Mouse (Mus musculus): ENCODE measurements around the gene Ubxn7. TPM values are rescaled to one million over a fixed set of nuclear protein-coding genes. Genes with fewer than 3 reads are reported as not detected.

Ubxn7 gene
- total and polyA plus RNA-seq, 2 experiments from 2014 or later: 7.3 to 11.5 TPM

DNA sequence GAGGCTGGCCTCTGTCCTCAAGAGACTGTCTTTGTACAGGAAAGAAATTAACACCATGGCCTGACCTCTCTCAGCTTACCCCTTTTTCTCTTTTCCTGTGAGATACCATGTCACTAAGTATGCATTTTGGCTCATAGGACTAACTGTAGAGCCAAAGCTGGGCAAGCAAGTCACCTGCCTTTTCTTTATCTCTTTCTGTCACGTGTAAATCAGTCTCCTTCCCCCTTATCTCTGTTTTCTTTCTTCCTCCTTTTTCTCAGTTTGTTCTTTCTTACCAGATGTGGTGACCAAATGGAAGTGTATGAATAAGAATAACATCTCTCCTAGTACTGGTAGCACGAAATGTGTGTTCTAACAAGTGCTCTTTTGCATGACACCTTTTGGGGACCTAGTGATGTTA is 52.8 kb downstream of the Ubxn7 start:
- 50% methylated on average over 2 of the region's 2 CpGs for WGBS
- TF ChIP-seq CTCF (IDR thresholded peaks at IDR 0.05; ENCODE audit: low read depth): no peak
- TF ChIP-seq EP300 (IDR thresholded peaks at IDR 0.05; ENCODE audit: low read depth): no peak
- Histone ChIP-seq H3K9ac (replicated peaks; ENCODE audit: low read depth, low read length) (no peak overlapping the region), H3K4me3 (ENCODE audit: low read depth, low read length) (no peak overlapping the region), H3K27me3 (ENCODE audit: control insufficient read depth, insufficient read depth, low read length) (no peaks in the 10 kb centered on the region), H3K4me1 (ENCODE audit: control insufficient read depth, insufficient read depth) (no peaks in the 10 kb centered on the region), H3K36me3 (replicated peaks; ENCODE audit: control insufficient read depth, insufficient read depth, low read length) (peaks cover 55% of the 10 kb centered on the region), H3K27ac (ENCODE audit: low read depth) (no peak overlapping the region), H3K4me2 (ENCODE audit: low read depth, low read length) (no peak overlapping the region), H3K9me3 (replicated peaks; ENCODE audit: control insufficient read depth, low read length) (no peaks in the 10 kb centered on the region)
- ATAC-seq (ENCODE audit: insufficient read depth, low read depth) (no peak), DNase-seq (ENCODE audit: low spot score) (no peak)

DNA sequence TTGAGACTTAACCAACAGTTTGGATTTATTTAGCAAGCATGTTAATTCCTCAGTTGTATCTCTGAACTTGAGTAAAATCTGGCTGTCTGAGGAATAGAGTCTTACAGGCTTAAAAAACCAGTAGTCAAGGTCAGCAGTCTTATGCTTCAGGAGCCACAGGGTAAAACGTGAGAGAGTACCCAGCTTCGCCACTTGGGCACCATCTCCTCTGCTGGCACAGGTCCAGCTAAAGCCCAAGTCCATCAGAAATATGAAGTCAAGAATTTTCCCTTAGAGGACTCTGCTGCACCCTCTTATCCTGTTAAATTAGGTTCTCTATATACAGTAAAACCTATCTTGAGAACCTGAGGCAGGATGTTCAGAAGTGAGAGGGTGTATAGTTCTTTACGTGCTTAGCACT is 54.8 kb downstream of the Ubxn7 start:
- 72% methylated on average over 3 of the region's 3 CpGs for WGBS
- no peak for DNase-seq (ENCODE audit: low spot score)
- Histone ChIP-seq H3K9ac (replicated peaks; ENCODE audit: low read depth, low read length) (no peak overlapping the region), H3K27me3 (ENCODE audit: control insufficient read depth, insufficient read depth, low read length) (no peaks in the 10 kb centered on the region), H3K36me3 (replicated peaks; ENCODE audit: control insufficient read depth, insufficient read depth, low read length) (peaks cover 56% of the 10 kb centered on the region), H3K4me1 (ENCODE audit: control insufficient read depth, insufficient read depth) (no peaks in the 10 kb centered on the region), H3K4me3 (ENCODE audit: low read depth, low read length) (no peak overlapping the region), H3K4me2 (ENCODE audit: low read depth, low read length) (no peak overlapping the region), H3K27ac (ENCODE audit: low read depth) (no peak overlapping the region), H3K9me3 (replicated peaks; ENCODE audit: control insufficient read depth, low read length) (no peaks in the 10 kb centered on the region)
- no peak for ATAC-seq (ENCODE audit: insufficient read depth, low read depth)
- no peak for TF ChIP-seq EP300 (IDR thresholded peaks at IDR 0.05; ENCODE audit: low read depth)
- TF ChIP-seq CTCF (IDR thresholded peaks at IDR 0.05; ENCODE audit: low read depth): no peak

DNA sequence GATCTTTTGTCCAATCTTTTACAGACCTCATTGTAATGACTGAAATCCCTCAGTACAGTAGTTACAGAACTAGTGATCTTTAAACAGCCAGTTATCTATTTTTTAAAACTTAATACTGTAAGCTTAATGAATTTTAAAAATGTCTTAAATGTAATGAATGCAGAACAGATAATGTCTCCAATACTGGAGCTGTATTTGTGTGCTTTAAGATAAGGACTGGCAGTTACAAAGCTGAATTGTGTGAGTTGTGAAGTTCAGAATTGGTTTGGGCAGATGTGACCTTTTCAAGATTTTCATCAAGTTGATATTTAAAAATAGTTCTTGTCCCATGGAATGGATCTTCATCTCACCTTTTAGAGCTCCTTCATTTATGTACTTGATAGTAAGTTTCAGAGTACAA is 57.0 kb downstream of the Ubxn7 start:
- Histone ChIP-seq H3K4me3 (ENCODE audit: low read depth, low read length) (no peak overlapping the region), H3K9ac (replicated peaks; ENCODE audit: low read depth, low read length) (no peak overlapping the region), H3K27me3 (ENCODE audit: control insufficient read depth, insufficient read depth, low read length) (no peaks in the 10 kb centered on the region), H3K4me1 (ENCODE audit: control insufficient read depth, insufficient read depth) (no peaks in the 10 kb centered on the region), H3K9me3 (replicated peaks; ENCODE audit: control insufficient read depth, low read length) (no peaks in the 10 kb centered on the region), H3K4me2 (ENCODE audit: low read depth, low read length) (no peak overlapping the region), H3K36me3 (replicated peaks; ENCODE audit: control insufficient read depth, insufficient read depth, low read length) (peaks cover 44% of the 10 kb centered on the region), H3K27ac (ENCODE audit: low read depth) (no peak overlapping the region)
- TF ChIP-seq CTCF (IDR thresholded peaks at IDR 0.05; ENCODE audit: low read depth): no peak
- no peak for TF ChIP-seq EP300 (IDR thresholded peaks at IDR 0.05; ENCODE audit: low read depth)
- DNase-seq (ENCODE audit: low spot score) (no peak), ATAC-seq (ENCODE audit: insufficient read depth, low read depth) (no peak)

DNA sequence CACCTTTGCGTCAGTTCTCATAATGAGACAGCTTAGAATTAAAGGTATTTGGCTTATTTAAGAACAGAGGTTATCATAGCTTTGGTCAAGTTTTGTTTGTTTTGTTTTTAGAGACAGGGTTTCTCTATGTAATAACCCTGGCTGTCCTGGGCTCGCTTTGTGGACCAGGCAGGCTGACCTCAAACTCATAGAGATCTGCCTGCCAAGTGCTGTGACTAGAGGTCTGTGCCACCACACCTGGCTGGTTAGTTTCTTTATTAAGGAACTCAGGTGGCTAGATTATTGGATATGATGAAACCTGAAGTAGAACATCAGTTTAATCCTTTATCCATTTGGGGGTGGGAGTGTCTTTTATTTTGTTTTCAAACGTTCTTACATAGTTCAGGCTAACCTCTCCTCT is 57.8 kb downstream of the Ubxn7 start:
- Histone ChIP-seq H3K4me2 (ENCODE audit: low read depth, low read length) (no peak overlapping the region), H3K27ac (ENCODE audit: low read depth) (no peak overlapping the region), H3K36me3 (replicated peaks; ENCODE audit: control insufficient read depth, insufficient read depth, low read length) (peaks cover 40% of the 10 kb centered on the region), H3K27me3 (ENCODE audit: control insufficient read depth, insufficient read depth, low read length) (no peaks in the 10 kb centered on the region), H3K4me3 (ENCODE audit: low read depth, low read length) (no peak overlapping the region), H3K4me1 (ENCODE audit: control insufficient read depth, insufficient read depth) (no peaks in the 10 kb centered on the region), H3K9me3 (replicated peaks; ENCODE audit: control insufficient read depth, low read length) (no peaks in the 10 kb centered on the region), H3K9ac (replicated peaks; ENCODE audit: low read depth, low read length) (no peak overlapping the region)
- WGBS: 80% methylated on average over 3 of the region's 3 CpGs
- DNase-seq (ENCODE audit: low spot score) (no peak), ATAC-seq (ENCODE audit: insufficient read depth, low read depth) (no peak)
- TF ChIP-seq CTCF (IDR thresholded peaks at IDR 0.05; ENCODE audit: low read depth): no peak

DNA sequence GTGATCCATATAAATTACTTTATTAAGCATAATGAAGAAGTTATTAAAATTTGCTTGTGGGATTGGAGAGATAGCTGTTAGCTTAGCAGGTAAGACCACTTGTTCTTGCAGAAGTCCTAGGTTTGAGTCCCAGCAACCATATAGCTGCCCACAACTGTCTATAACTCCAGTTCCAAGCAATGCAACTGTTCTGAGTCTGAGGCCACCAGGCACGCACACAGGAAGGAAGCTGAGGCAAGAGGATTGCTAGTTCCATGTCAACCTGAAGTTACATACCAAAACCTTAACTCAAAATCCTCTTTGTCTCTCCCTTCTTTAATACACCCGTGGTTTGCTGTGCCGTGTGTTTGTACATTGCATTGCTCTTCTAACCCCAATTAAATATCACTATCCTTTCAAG is 58.8 kb downstream of the Ubxn7 start:
- Histone ChIP-seq H3K4me1 (ENCODE audit: control insufficient read depth, insufficient read depth) (no peaks in the 10 kb centered on the region), H3K27me3 (ENCODE audit: control insufficient read depth, insufficient read depth, low read length) (no peaks in the 10 kb centered on the region), H3K9me3 (replicated peaks; ENCODE audit: control insufficient read depth, low read length) (no peaks in the 10 kb centered on the region), H3K4me2 (ENCODE audit: low read depth, low read length) (no peak overlapping the region), H3K36me3 (replicated peaks; ENCODE audit: control insufficient read depth, insufficient read depth, low read length) (peaks cover 30% of the 10 kb centered on the region), H3K27ac (ENCODE audit: low read depth) (no peak overlapping the region), H3K9ac (replicated peaks; ENCODE audit: low read depth, low read length) (no peak overlapping the region), H3K4me3 (ENCODE audit: low read depth, low read length) (no peak overlapping the region)
- WGBS: 89% methylated on average over 3 of the region's 3 CpGs
- ATAC-seq (ENCODE audit: insufficient read depth, low read depth): no peak
- TF ChIP-seq EP300 (IDR thresholded peaks at IDR 0.05; ENCODE audit: low read depth): no peak
- TF ChIP-seq CTCF (IDR thresholded peaks at IDR 0.05; ENCODE audit: low read depth): no peak
- DNase-seq (ENCODE audit: low spot score): no peak

DNA sequence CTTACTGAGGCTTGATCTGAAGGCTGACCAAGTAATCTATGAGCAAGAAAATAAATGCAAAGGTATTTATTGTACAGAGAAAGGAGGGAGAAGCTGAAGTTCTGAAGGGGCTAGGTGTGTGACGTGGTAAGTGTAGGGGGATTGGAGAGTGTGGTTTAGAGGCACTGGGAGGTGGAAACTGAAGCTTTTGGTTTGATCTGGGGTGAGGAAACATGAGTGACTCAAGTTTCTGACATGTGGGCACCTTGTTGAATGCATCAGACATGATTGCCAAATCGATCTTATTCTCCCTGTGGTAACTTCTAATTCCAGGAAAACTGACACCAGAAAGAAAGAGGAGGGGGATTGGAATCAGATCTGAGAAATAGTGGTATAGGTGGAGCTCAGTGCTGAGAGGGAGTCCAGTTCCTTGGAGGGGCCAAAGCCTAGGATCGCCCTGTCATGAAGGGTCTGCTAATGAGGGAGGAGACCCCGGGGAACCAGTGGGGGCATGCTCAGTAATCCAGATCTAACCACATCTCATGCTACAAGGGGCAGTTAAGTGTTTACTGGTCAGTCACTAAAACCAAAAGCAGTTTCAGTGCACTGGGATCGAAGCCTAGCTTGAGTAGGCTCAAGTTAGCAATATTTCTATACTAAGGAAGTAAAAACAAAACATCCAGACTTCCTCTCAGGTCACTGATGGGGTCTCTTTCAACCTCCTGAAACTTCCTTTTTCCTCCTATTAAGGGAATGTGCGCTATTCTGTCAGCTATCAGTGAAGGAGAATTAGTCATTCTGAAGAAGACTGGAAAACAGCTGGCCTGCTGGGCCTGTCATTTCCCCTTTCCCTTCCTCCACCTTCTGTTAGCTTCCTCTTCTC is 63.9 kb downstream of the Ubxn7 start:
- H3K27me3 ChIP-seq (ENCODE audit: control insufficient read depth, insufficient read depth, low read length): no peaks in the 10 kb centered on the region
- no peak for TF ChIP-seq CTCF (IDR thresholded peaks at IDR 0.05; ENCODE audit: low read depth)
- TF ChIP-seq EP300 (IDR thresholded peaks at IDR 0.05; ENCODE audit: low read depth): no peak
- peaks cover 16% of the 10 kb centered on the region for H3K36me3 ChIP-seq (replicated peaks; ENCODE audit: control insufficient read depth, insufficient read depth, low read length)
- no peak overlapping the region for H3K9ac ChIP-seq (replicated peaks; ENCODE audit: low read depth, low read length)
- WGBS: 53% methylated on average over 6 of the region's 6 CpGs
- no peaks in the 10 kb centered on the region for H3K9me3 ChIP-seq (replicated peaks; ENCODE audit: control insufficient read depth, low read length)
- ATAC-seq (ENCODE audit: insufficient read depth, low read depth): 0 out of 2 replicates have a peak, but pooled peaks have one; percentile 20
- H3K4me1 ChIP-seq (ENCODE audit: control insufficient read depth, insufficient read depth): no peaks in the 10 kb centered on the region
- H3K27ac ChIP-seq (ENCODE audit: low read depth): peak overlapping the region; percentile 57; the same call in 1 of the 2 replicates
- DNase-seq (ENCODE audit: low spot score): peak; percentile 31
- H3K4me2 ChIP-seq (ENCODE audit: low read depth, low read length): no peak overlapping the region
- H3K4me3 ChIP-seq (ENCODE audit: low read depth, low read length): no peak overlapping the region

Data from heart, postnatal 0 days (tissue).